Mouse (Mus musculus) T-helper 2 cell (primary cell): Measurements from ENCODE around the gene Grid2ip.

ENCODE experiments used
- in situ Hi-C: fragments of 300-600 bp; cut with MboI, MseI; formaldehyde crosslinking; loops from one replicate; pipeline ENCODE4 v1.15.1; 2025; ENCODE audit warnings: high pct_unique_total_duplicates

The Grid2ip gene

GRCm38 (mm10) chr5:143409239-143409638, 52.1 kb downstream of the Grid2ip start:
- in situ Hi-C loops: no loop called here

GRCm38 (mm10) chr5:143410841-143411395, 53.8 kb downstream of the Grid2ip start:
- in situ Hi-C loops: no loop called here

GRCm38 (mm10) chr5:143421484-143421883, 64.3 kb downstream of the Grid2ip start:
- in situ Hi-C loops: no loop called here

- in situ Hi-C loops: no loop called here
Measured at GRCm38 (mm10) chr5:143422990-143423389, 65.9 kb downstream of the Grid2ip start.

- in situ Hi-C loops: no loop called here
Measured at GRCm38 (mm10) chr5:143423899-143424519, 66.9 kb downstream of the Grid2ip start.

- in situ Hi-C loops: no loop called here
Measured at GRCm38 (mm10) chr5:143434421-143434820, 77.3 kb downstream of the Grid2ip start.

GRCm38 (mm10) chr5:143441298-143441697, 84.2 kb downstream of the Grid2ip start:
- in situ Hi-C loops: no loop called here

GRCm38 (mm10) chr5:143441753-143442152, 84.6 kb downstream of the Grid2ip start:
- in situ Hi-C loops: no loop called here
